Mouse (Mus musculus): ENCODE measurements around the gene Ccnd1.
"Not testable (repeated sequence)": the region's sequence is repeated elsewhere in the genome, so short reads cannot be mapped to it uniquely, and the experiment has no call there.

The Ccnd1 gene

GRCm38 (mm10) chr7:144907793-144908192 is 31.9 kb downstream of the Ccnd1 start:
- DNase-seq (ENCODE audit: low read depth), result peak; percentile 66

- DNase-seq (ENCODE audit: low read depth), result peak; percentile 82
Observed at GRCm38 (mm10) chr7:144906708-144907397, 32.9 kb downstream of the Ccnd1 start.

GRCm38 (mm10) chr7:144905514-144905913 is 34.2 kb downstream of the Ccnd1 start:
- not testable (repeated sequence) for DNase-seq (ENCODE audit: low read depth)

GRCm38 (mm10) chr7:144898506-144898905 is 41.2 kb downstream of the Ccnd1 start:
- no peak for DNase-seq (ENCODE audit: low read depth)

GRCm38 (mm10) chr7:144896294-144897218 is 43.2 kb downstream of the Ccnd1 start, which contains the start of gene Fgf15:
Gene Fgf15 (plus strand): TSS chr7:144896531.
- no peak for DNase-seq (ENCODE audit: low read depth)

- peak; percentile 60 for DNase-seq (ENCODE audit: low read depth)
Observed at GRCm38 (mm10) chr7:144895305-144896111, 44.2 kb downstream of the Ccnd1 start.

GRCm38 (mm10) chr7:144894706-144895105 is 45.0 kb downstream of the Ccnd1 start:
- DNase-seq (ENCODE audit: low read depth), result no peak

- peak; percentile 17 for DNase-seq (ENCODE audit: low read depth)
Observed at GRCm38 (mm10) chr7:144894191-144894590, 45.5 kb downstream of the Ccnd1 start.

GRCm38 (mm10) chr7:144892322-144892721 is 47.4 kb downstream of the Ccnd1 start:
- no peak for DNase-seq (ENCODE audit: low read depth)

- no peak for DNase-seq (ENCODE audit: low read depth)
Observed at GRCm38 (mm10) chr7:144891863-144892262, 47.9 kb downstream of the Ccnd1 start.

GRCm38 (mm10) chr7:144890661-144891060 is 49.1 kb downstream of the Ccnd1 start:
- not testable (repeated sequence) for DNase-seq (ENCODE audit: low read depth)

- no peak for DNase-seq (ENCODE audit: low read depth)
Observed at GRCm38 (mm10) chr7:144888564-144889299, 51.0 kb downstream of the Ccnd1 start.

- DNase-seq (ENCODE audit: low read depth), result no peak
Observed at GRCm38 (mm10) chr7:144887672-144888071, 52.1 kb downstream of the Ccnd1 start.

GRCm38 (mm10) chr7:144883106-144883505 is 56.6 kb downstream of the Ccnd1 start:
- DNase-seq (ENCODE audit: low read depth), result no peak

Data from naive thymus-derived CD4-positive, alpha-beta T cell, adult 2 months (primary cell).